Mouse (Mus musculus) spleen, postnatal 4 days (tissue): ENCODE data around the gene Vps37b.

ENCODE experiments used
- DNase-seq, 2 experiments: peaks; one replicate each; pipeline ENCODE4 v3.0.0; 2022; ENCODE audit warnings: low spot score in 2 of 2

The Vps37b gene

DNA sequence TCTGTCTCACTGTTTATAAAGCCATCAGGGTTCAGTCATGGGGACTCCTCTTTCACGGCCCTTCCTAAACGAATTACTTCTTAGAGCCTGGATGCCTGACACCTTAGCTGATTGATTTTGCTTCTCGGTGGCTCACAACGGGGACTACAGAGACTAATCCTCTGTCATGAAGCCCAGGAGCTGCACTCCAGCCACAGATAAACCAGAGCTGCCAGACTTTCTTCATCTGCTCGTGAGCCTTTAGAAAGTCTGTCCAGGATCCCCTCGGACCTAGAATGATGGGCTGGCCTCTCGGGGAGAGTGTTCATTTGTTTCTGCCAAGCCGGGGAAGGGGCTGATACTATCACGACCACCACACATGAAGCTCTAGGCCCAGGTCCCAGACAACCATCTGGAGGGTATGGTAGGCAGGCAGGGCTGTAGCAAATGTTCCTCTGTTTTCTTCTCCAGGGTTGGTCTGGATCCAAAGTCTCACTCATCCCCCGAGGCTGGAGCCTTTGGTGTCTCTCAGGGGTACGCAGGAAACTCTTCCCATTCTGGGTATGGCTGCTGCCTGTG, 13.5 kb upstream of the Vps37b start:
- DNase-seq, result no peak

DNA sequence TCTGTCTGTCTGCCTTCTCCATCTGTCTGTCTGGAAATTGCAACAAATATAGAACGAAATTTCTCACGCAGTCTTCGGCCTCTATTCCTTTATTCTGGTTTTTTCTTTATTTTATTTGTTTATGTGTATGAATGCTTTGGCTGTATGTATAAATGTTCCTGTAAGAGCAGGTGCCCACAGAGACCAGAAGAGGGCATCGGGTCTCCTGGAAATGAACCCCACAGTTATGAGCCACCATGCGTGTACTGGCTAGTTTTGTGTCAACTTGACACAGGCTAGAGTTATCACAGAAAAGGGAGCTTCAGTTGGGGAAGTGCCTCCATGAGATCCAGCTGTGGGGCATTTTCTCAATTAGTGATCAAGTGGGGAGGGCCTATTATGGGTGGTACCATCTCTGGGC, 11.9 kb upstream of the Vps37b start:
- DNase-seq, result no peak

DNA sequence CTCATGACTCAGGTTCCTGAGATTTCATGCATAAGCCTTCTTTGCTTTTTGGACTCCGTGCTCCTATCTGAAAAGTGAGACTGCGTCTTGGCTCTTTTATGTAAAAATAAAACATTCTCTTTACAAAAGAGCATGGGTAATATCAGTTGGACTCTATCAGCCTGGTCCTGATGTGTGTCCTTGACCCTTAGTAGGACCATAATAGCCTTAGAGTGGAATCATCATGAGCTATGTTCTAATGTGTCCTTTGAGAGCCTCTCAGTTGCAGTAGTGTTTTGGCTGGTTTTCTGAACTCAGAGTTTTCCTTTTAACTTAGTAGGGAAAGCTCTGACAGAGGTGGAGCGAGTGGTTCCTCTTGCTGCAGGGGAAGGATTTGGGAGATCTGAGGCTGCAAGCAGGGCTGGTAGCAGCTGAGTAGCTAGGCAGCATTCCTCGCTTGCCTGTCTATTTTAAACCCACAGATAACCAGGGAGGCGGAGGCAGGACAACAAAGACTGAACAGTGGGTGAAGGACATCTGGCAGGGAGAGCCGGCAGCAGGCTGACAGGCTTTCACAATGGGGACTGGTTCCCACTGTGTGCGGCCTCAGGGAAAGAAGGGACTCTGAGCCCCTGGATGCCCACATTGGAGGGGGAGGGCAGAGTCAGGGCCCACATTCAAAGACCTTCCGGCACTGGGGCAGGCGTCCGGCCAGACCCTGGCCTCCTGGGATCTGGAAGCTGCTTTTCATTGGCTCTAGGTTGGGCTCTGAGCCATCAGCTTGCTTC, 11.3 kb upstream of the Vps37b start:
- DNase-seq, result no peak

DNA sequence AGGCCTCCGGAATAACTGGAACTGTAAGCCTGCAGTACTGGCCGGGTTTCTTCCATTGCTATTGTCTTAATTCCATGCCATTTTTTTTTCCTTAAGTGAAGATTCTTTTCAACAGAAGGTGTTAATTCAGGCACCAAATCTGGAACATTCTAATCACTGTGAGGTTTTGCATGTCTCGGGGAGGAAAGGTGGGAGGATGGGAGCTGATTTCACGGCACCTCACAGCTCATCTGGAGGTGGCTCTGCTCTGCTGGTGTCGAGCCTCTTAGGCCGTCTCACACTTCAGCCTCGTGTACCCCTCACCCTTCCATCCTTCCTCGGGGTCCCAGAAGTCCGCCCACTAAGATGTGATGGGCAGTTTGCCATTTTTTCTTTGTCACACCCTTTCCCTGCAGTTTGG, 9.0 kb upstream of the Vps37b start:
- DNase-seq, result no peak

DNA sequence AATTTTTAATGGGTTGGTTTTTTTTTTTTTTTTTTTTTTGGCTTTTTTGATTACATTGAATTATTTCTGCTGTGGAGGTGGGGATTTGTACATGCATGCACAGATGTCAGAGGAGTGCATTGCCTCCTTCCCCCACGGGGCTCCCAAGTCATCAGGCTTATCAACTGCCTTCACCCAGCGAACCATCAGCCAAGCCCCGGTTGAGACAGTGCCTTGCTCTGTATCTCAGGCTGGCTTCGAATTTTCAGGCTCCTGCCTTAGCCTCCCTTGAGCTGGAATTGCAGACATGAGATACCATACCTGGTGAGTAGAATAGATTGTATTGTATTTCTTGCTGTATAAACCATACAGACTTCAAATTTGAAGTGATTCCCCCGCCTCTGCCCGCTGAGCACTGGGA, 7.5 kb upstream of the Vps37b start:
- no peak for DNase-seq

DNA sequence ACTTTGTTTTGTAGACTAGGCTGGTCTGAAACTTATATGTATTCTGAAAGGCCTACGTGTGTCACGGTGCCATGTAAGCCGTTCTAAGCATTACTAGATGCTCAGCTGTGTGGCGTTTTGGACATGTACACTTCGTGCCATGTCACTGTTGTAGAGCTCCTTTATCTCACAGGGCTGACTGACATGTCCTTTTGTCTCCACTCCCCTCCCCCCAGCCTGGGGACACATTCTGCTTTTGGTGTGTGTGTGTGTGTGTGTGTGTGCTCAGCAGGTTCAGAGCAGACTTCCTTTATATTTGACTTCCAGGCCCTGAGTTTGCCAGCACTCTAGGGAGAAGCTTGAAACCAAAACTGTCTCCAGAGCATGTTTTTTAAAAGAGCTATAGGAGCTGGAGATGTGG, 4.8 kb upstream of the Vps37b start:
- DNase-seq, result no peak

DNA sequence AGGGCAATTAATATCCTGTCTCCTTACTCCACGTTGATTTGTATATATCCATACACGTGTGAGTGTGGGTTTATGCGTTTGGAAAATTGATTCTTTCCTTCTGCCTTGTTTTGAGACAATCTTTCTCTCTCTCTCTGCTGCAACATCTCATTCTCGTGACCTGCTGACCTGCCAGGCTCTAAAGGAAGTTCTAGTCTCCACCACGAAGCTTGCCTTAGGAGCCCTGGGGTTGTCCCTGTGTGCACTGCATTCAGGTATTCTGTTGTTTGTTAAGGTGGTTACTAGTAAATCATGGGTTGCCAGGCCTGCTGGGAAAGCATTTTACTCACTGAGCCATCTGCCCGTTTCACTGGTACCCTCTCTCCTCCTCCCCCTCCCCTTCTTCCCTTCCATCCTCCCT, 4.3 kb upstream of the Vps37b start:
- DNase-seq, result no peak

DNA sequence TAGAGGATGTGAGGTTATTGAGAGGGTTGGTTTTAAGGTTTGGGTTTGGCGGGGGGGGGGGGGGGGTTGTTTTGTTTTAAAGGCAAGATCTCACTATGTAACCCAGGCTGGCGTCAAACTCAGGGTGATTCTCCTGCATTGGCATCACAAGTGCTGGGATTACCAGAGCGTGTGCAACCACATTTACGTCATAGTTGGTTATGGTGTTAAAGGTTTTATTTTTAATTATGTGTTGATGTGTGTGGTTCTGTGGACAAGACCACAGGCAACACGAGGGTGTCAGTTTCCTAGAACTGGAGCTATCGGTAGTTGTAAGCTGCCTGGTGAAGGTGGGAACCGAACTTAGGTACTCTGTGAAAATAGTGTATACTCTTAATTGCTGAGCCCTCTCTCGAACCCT, 3.7 kb upstream of the Vps37b start:
- no peak for DNase-seq

DNA sequence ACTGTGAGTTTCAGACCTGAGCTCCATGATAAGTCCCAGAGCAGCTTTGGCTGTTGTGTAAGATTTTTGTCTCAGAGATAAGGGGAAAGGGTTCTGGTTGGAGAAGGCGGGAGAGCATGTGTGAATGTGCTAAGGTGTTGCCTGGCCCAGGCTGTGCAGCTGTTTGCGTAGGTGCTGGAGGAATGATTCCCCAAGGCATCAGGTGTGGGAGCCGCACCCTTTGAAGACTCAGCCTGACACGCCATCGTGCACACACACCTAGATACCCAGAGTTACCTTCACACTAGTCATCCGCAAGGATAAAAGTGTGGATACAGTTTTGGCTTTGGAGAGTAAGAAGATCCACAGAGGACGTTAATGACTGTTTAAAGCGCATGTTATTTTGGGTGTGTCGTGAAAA, 3.3 kb upstream of the Vps37b start:
- peak in 1 of 2 experiments; percentile 57 for DNase-seq

DNA sequence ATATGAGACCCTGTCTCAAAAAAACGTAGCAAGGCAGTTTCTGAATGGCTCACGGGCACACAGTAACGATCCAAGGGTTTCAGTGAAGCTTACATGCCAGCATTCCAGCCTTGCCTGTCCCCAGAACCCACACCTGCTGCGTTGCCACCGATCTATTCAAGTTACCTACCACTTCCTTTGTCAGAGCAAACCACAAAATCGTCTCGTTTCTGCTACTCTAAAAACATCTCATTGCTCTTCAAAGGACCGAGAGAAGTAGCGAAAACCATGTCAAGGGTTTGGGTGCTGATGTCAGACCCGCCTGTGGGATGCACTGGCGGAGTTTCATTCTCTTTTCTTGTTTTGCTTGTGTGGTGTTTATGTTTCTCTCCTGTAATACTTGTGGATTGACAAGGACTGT, 2.4 kb upstream of the Vps37b start:
- no peak for DNase-seq

DNA sequence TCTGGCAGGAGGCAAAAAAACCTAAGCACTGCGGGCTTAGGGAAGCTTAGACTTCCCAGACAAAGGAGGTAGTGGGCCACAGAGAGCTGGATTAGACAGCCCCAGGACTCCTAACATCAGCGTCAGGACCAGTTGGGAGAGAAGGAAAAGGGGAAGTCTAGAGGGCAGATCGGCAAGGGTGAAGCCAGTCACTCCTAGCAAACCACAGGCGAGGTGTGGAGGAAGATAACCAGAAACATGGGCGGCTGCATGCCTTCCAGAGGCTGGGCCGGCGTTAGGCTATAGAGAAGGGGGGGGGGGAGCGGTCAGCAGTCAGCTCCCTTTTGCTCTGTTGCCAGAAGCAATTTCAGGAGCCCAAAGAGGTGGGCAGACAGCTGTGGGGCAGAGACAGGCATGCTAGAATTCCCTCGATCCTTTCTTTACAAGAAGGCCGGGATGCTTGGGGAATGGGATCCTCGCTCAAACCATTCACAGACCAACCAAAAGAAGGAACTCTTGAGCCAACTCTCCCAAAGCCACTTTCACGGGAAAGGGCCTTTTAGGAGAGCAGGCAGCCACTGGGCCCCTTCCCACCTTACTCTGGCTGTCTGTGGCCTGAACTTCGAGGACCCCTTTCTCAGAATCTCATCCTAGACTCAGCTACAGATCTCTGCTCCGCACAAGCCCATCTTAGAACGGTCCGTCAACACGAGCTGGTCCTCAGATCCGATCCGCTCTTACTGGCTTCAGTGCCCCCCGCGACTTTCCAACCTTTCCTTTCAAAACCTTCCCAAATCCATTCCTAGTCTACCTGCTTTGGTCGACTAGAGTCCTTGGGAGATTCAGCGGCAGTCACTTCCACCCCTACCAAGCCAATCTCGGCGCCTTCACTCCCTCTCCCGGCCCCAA, 758 bp downstream of the Vps37b start:
- peak in 1 of 2 experiments; percentile 43 for DNase-seq

DNA sequence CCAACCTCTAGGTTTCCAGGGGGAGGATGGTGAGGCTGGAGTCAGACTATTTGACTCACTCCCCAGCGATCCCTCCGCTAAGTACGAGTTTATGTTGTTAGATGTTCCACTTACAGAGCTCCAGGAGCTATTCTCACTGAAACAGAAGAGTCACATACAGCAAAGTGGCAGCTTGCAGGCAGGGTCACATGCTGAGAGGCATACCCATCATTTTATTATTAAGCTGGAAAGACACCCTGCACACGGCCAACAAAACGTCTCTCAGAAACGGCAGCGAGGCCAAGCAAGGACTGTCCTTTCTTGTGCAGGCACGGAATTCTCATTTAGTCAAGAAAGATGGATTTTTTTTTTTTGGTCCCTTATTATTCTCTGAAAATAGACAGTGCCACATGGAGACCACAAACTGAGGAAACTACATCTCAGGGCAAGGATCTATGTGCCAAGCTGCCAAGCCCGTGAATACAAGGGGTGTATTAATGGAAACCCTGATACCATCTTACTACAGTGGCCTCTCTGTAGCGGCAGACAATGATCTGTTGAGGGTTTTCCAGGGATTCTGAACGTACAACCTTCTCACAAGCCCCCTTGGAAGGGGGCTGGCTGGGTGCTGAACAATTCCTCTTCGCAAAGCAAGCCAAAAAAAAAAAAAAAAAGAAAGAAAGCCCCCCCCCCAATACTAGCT, 1.5 kb downstream of the Vps37b start:
- no peak for DNase-seq

DNA sequence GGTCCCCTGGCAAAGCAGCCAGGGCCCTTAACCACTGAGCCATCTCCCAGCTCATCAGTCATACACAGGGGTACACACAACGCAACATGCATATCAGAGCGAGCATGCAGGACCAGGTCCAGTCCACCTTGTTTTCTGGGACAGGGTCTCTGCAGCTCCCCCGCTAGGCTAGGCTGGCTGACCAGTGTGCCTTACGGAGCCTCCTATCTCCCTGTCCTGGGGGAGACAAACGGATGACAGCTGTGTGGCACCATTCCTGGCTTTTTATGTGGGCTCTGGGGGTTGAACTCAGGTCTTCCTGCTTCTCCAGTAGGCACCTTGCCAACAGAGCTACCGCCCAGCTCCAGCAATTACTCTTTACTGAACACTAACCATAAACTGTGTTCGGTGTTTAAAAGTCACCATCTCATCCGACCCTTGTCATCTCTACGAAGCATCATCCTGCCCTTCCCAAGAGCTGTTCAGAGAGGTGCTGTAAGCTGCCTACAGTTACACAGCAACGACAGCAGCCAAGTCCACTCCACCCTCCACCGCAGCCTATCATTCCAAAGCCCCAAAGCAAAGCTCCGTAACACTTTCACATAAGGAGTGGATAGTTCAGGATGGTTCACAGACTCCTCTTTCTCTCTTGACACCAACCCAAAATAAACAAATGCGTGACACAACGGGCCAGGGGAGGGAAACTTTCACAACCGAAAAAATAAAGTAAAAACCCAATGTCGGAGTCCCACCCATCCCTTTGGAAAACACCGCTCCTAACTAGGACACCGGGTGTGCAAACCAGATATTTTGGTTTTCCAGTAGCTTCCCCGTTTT, 2.6 kb downstream of the Vps37b start:
- DNase-seq, result no peak

DNA sequence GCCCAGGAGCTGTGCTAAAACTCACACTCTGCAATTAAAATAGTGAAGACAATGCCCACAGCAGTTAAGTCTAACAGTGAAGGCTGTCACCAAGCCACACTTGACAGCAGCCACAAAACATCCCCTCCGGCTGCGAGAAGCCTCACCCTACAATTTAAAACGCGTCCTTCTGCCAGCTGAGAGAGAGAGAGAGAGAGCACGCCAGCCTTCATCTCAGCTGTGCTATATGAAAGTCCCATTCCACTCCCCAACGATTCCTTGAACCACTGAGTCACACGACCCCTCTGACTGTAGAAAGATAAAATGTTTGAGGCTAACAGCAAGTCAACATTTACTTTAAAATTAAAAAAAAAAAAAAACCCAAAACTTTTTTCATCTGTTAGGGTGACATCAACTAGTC, 3.4 kb downstream of the Vps37b start:
- DNase-seq, result no peak

DNA sequence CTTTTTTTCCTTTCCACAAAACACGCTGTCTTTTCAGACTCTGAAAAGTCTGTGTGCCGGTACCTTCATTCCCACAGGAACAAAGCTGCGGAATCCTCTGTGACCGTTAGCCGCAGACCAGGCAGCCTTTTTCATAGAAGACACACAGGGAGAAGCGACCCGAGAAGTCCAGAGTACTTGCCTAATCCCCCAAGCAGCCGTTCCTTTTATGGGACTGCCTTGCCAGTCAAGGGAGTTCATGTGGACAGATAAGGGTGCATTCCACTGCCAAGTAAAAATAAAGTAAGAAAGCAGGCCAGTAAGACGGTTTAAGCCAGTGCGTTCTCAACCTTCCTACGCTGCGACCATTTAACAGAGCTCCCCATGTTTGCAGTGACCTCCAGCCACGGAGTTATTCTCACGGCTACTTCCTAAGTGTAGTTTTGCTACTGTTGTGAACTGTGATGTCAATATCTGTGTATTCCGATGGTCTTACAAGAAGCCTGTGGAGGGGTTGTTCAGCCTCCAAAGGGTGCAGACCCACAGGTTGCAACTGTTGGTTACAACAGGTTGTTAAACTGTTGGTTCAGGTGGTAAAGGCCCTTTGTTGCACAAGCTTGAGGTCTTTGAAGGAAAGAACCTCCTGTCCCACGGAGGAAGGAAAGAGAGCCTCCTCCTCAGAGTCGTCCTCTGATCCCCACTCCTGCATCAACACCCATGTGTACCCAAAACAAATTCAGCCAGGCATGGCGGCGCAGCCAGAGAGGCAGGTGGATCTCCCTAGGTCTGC, 4.2 kb downstream of the Vps37b start:
- no peak for DNase-seq

DNA sequence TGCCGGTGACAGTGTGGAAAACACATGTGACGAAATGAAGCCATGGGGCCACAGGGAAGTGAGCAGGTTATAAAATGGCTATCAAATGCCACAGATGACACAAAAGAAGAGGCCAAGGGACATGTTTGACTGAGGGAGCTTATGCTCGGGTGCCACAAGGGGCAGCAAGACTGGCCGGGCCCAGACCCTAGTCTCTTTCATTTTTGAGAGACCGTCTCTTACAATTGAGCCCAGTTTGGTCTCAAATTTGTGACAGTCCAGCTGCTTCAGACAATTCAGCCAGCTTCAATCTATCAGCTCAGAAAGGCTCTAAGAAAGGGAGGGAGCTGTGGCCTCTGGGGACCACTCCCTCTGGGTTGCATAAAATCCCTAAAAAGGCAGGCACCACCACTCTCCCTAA, 5.5 kb downstream of the Vps37b start:
- DNase-seq, result no peak

DNA sequence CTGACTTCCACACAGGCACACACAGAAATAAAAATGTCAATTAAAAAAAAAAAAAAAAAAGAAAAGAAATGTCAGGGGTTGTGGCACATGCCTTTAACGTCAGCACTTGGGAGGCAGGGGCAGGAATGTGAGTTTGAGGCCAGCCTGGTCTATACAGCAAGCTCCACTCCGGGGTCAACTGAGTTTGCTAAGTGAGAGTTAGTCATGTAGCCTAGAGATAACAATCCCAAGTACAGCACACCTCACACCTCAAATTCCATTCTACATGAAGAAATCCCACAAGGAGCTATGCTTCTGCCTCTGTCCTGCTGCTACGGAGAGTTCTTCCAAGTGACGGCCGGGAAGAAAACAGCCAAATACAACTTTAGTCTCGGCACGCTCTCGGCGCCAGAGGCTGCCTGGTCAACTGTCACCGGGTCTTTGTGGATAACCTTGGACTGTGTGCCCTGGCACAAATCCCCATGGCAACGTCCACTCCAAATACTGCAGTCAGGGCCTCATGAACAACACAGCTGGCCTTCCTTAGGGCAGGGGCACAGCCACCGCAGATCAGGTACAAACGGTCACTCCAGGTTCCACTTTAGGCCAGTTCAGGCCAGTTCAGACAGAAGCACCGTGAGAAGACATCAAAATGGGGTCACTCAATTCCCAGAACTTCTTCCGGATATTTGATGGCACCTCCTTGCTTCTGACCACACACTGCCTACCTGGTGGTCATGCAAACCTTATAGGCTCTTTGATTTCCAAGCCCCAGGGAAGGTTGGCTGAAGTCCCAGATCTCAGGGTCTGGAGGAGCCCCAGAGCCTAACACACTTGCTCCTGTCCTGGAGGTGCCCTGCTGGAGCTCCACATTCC, 6.3 kb downstream of the Vps37b start:
- no peak for DNase-seq

DNA sequence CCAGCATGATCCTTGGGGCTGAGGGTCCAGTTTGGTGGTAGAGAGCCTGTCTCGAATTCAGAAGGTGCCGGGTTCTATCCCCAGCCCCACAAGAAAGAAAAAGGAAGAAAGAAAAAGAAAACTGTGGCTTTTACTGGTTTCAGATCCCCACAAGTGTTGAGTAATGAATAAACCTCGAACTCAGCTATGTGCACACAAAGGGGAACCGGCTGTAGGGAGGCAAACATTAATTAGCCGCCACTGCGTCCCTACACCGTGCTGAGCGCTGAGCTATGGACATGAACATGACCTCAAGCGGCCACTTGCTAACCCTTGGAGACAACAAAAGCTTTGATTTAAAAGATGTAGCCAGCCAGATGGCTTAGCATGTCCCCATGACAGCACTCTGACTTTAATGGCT, 6.9 kb downstream of the Vps37b start:
- no peak for DNase-seq

DNA sequence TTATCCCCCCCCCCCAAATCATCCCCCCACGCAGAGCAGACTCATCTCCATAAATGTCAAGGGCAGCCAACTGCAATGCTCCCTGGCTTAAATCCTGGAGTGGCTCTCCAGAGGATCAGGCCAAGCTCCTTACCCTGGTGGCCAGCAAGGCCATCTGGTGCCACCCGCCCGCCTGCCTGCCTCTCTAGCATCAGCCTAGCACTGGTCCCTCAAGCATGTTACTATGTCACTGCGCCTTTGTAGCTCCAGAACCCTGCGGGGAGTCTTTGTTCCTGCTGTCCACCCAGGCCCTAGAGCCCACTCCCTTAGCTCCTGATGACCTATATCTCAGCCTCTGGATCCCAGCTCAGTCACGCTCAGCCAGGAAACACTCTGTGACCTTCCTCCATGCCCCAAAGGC, 7.4 kb downstream of the Vps37b start:
- DNase-seq, result no peak

DNA sequence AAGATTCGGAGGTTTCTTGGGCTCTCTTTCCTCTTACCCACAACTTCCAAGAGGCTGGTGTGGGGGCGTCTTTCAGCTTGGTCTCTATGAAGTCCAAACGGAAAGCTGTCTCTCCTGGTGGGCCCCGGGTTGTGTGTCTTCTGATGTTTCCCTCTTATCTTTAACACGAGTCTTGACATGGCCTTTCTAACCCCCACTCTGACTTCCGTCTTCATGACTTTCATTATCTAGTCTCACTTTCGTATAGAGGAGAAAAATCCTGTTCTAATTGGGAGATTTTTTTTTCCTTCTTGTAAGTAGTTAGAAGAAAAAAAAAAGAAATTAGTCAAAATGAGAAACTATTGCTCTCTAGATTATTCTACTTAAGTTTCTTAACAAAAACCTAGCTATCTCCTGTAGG, 9.7 kb downstream of the Vps37b start:
- DNase-seq, result no peak
